Mouse (Mus musculus): ENCODE data around the gene Mfng.

Mfng gene

DNA sequence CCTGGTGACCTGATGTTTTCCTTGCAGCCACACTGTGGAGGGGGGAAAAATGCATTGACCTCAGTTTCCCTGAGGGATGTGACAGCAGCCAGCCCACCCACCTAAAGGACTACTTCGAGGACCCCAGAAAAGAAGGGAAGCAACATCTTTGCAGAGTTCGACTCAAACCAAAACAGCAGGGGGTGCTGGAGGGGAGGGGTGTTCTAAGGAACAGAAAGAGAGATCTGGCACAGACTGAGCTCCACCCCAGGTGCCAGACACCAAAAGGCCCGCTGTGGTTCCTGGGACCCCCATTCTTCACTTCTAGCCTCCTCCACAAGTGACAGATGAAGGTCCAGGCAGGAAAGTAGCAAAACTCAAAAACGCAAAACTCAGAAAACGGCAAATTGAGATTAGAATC is 57.4 kb downstream of the Mfng start:
- no peak for DNase-seq (ENCODE audit: low spot score)

DNA sequence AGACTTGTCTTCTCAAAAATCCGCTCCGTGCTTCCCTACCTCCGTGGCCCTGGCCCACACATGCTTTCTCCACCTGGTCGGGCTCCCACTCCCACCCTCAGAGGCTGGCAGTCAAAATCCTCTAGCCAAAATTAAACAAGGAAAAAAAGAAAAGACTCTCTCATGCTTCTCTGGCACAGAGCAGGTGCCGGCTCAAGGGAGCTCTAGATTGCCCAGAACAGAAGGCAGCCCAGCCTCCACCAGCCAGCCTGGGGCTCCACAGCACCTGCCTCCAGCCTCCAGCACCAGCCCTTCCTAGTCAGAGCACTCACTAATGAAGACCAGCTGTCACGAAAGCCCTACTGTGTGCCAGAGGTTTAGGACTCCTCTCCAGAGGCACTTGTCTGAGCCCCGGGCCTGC is 59.5 kb downstream of the Mfng start:
- DNase-seq (ENCODE audit: low spot score) = no peak

DNA sequence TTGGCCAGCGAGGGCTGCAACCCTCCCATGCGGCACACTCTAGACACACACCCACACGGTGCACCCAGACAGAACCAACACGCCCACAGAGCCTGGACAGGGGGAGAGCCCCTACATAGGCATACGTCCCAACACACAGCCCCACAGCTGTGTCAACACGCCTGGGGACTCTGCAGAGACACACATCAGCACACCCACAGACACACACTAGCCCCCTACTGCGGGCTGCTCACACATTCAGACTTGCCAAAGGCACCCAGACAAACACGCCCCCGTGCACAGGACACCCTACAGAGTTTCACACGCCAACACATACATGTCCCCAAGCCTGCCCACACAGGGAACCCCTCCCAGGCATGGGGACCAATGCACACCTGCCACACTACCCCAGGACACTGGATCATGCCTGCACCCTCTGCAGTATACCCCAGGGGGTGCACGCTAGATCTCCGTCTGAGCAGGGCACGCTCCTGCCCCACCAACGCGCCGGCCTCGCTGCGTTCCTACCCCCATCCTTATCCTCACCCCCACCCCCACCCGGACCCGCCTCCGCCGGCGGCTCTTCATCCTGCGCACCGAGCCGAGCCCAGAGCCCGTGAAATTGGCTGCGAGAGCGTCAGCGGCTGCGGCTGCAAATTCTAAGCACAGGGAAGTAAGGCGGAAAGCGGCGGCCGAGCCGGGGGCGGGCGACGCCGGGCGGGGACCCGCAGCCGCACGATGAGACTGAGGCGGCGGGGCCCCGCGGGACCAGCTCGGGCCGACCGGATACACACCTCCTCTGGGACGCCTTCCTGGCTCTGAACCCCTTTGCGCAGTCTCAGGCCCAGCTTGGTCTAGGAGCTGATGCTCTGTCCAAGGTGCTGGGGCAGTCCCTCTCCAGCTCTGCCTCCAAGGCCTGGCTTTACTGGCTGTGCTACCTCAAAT is 60.7 kb downstream of the Mfng start:
- DNase-seq (ENCODE audit: low spot score) = peak; percentile 60

DNA sequence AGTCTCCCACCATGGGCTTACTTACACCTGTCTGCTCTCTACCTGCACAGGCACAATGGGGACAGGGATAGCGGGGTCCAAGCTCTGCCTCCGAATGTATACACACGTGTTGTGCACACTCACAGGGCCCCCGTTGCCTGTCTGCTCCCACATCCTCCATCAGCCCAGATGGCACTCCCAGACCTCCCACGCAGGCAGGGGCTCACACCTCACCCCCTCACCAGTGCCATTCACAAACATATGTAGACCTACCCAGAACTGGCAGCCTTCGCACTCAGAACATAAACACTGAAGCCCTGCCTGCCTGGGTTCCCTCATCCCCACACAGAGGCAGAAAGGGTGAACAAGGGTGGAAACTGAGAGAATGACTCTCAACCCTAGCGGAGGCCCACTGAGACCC is 61.3 kb downstream of the Mfng start:
- peak; percentile 81 for DNase-seq (ENCODE audit: low spot score)

DNA sequence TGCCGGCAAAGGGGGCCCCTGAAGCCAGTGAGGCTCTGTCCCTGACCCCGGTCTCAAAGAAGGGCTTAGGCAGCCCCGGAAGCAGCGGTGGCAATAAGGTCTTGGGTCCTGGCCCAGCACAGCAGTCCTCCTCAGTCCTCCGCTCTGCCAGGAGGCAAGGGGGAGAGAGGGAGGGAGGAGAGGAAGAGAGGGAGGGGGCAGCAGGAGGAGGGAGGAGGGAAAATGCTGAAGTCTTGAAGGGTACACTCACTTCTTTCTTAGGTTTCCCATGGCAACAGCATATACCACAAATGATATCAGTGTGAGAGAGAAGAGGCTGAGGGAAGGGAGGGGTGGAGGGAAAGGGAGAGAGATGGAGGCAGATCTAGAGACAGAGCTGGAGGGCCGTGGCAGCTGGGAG is 62.6 kb downstream of the Mfng start:
- no peak for DNase-seq (ENCODE audit: low spot score)

DNA sequence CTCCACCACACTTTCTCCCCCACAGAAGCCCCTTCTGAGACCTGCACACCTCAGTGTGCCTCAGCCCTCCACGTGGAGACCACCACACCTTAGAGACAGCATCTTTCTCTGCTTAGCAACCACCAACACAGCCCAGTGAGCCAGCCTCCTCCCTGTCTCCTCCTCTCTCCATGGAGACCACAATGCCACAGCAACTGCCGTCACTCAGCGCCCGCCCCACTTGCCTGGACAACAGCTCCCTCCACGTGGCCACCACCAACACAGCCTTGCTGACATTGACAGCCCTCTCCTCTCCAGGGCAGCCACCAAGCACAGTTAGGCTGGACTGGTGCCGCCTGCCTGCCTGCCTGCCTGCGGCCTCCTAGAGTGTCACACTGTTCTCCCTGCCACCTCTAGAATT is 63.5 kb downstream of the Mfng start:
- DNase-seq (ENCODE audit: low spot score) = peak; percentile 68

DNA sequence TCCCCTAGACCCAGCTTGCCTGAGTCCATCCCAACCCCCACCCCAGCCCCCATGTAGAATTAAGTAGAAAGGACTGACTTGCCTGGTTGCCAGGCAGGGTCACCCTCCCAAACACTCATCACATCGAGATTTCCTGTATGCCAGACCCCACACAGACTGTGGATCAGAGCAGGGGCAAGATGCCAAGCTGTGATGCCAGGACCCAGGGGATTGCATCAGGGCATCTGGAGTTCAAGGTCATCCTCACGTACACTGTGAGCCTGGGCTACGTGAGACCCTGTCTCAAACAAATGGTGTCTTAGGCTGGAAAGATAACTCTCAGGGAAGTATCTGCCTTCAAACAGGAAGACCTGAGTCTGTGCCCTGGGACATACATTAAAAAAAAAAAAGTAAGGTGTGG is 66.6 kb downstream of the Mfng start:
- no peak for DNase-seq (ENCODE audit: low spot score)

Measured in layer of hippocampus, adult 11-12 months (tissue).